Mouse (Mus musculus): Measurements from ENCODE around the gene Cep152. TPM values are rescaled to one million over a fixed set of nuclear protein-coding genes. Genes with fewer than 3 reads are reported as not detected.

Gene Cep152
- polyA plus RNA-seq, 1 experiment from 2014 or later = 6.4 TPM

DNA sequence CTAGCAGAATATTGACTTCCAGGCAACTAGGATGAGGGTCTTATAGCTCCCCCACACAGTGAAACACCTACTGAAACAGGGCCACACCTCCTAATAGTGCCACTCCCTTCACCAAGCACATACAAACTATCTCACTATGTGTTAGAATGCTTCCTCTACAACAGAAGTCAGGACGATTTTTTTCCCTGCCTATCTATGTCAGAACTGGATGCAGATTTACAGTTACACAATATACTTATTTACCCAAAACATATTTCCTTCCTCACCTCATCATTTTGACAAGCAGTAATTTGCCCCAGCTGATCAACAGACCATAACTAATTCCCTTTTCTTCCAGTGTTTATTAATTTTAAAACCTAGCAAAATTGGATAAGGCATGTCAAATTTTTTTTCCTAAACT lies 81.3 kb downstream of the Cep152 start:
- H3K36me3 ChIP-seq = no peaks in the 10 kb centered on the region
- H3K4me3 ChIP-seq = no peak overlapping the region
- no peaks in the 10 kb centered on the region for H3K9me3 ChIP-seq
- no peak for ATAC-seq (ENCODE audit: low FRiP score, low read depth)
- H3K9ac ChIP-seq = no peak overlapping the region
- no peaks in the 10 kb centered on the region for H3K27me3 ChIP-seq
- 52% methylated on average over 1 of the region's 1 CpGs for WGBS
- no peak overlapping the region for H3K4me2 ChIP-seq (replicated peaks)
- H3K4me1 ChIP-seq = peaks cover 4% of the 10 kb centered on the region; the same call in 1 of the 2 replicates
- H3K27ac ChIP-seq = no peak overlapping the region

DNA sequence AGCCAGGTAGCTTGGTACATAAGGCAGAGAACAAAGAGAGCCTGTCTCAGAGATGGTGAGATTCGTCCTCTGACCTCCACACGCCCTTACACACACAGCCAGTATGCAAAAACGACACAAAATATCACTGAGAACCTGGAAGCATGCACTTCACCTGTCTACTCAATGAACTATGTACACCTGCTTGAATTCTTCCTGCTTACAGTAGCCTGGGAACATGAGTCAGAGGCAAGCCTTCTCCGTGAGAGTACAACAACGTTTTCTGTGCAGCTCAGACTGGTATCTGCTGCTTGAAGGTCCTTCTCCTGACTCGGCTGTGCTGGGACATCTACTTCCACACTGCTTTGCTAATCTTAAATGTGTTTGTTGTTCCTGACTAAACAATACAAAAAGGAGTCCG lies 83.5 kb downstream of the Cep152 start:
- H3K4me1 ChIP-seq = no peaks in the 10 kb centered on the region
- H3K9me3 ChIP-seq = no peaks in the 10 kb centered on the region
- WGBS = 80% methylated on average over 7 of the region's 7 CpGs
- no peak overlapping the region for H3K4me3 ChIP-seq
- H3K36me3 ChIP-seq = no peaks in the 10 kb centered on the region
- no peak overlapping the region for H3K4me2 ChIP-seq (replicated peaks)
- no peaks in the 10 kb centered on the region for H3K27me3 ChIP-seq
- no peak for ATAC-seq (ENCODE audit: low FRiP score, low read depth)
- H3K9ac ChIP-seq = no peak overlapping the region
- no peak overlapping the region; the same call in 1 of the 2 replicates for H3K27ac ChIP-seq

- H3K27ac ChIP-seq = no peak overlapping the region
- WGBS = 78% methylated on average over 7 of the region's 7 CpGs
- H3K4me1 ChIP-seq = no peaks in the 10 kb centered on the region
- H3K9me3 ChIP-seq = no peaks in the 10 kb centered on the region
- H3K4me2 ChIP-seq (replicated peaks) = no peak overlapping the region
- no peak for ATAC-seq (ENCODE audit: low FRiP score, low read depth)
- no peaks in the 10 kb centered on the region for H3K36me3 ChIP-seq
- H3K4me3 ChIP-seq = no peak overlapping the region
- H3K9ac ChIP-seq = no peak overlapping the region
- H3K27me3 ChIP-seq = no peaks in the 10 kb centered on the region
These were observed 84.3 kb downstream of the Cep152 start for GRCm38 (mm10) chr2:125540579-125540978.

GRCm38 (mm10) chr2:125539640-125540039 lies 85.3 kb downstream of the Cep152 start:
- H3K9me3 ChIP-seq = no peaks in the 10 kb centered on the region
- H3K9ac ChIP-seq = no peak overlapping the region
- no peak overlapping the region for H3K27ac ChIP-seq
- no peak overlapping the region for H3K4me3 ChIP-seq
- H3K27me3 ChIP-seq = no peaks in the 10 kb centered on the region
- no peaks in the 10 kb centered on the region for H3K4me1 ChIP-seq
- ATAC-seq (ENCODE audit: low FRiP score, low read depth) = no peak
- WGBS = 85% methylated on average over 3 of the region's 3 CpGs
- H3K36me3 ChIP-seq = no peaks in the 10 kb centered on the region
- no peak overlapping the region for H3K4me2 ChIP-seq (replicated peaks)

DNA sequence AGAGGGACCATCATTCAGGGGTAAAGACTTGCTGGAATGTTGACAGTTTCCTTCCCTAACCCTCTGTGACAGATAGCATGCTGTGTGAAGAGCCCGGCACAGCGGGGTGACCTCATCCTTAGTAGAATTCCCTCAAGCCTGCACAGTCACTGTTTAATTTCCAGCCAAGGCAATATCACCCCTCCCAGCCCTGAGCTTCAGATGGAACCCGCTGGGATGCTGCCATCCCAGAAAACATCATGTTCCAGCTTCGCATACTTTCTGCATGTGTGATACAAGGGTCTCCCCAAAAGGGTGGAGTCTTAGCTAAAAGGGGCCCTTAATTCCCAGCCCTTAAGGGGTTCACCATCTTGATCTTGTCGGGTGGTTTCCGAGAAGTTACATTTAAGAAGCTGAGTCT lies 94.2 kb downstream of the Cep152 start:
- WGBS = 83% methylated on average over 6 of the region's 6 CpGs
- Histone ChIP-seq H3K4me3 (no peak overlapping the region), H3K27ac (no peak overlapping the region), H3K4me1 (no peaks in the 10 kb centered on the region), H3K36me3 (no peaks in the 10 kb centered on the region), H3K27me3 (no peaks in the 10 kb centered on the region), H3K9ac (no peak overlapping the region), H3K9me3 (no peaks in the 10 kb centered on the region), H3K4me2 (replicated peaks) (no peak overlapping the region)
- ATAC-seq (ENCODE audit: low FRiP score, low read depth) = no peak

DNA sequence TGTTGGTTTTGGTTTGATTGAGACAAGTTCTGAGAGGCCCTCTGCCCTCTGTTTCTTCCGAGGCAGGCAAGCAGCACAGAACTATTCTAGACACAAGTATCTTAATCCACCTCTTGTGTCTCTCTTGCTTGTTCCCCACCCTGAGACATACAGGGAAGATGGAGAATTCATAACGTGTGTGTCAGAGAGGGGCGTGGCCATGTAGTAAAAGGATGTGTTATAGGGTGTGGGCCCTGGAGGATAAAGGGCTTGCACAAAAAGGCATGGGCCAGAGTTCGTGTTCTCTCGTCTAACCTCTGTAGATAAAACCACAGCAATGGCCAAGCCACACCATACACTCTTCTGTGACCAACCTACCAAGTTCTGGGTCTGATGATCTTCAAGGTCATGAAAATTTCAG lies 98.3 kb downstream of the Cep152 start:
- no peaks in the 10 kb centered on the region for H3K9me3 ChIP-seq
- H3K9ac ChIP-seq = no peak overlapping the region
- H3K36me3 ChIP-seq = no peaks in the 10 kb centered on the region
- no peaks in the 10 kb centered on the region for H3K27me3 ChIP-seq
- H3K4me2 ChIP-seq (replicated peaks) = no peak overlapping the region
- WGBS = 80% methylated on average over 5 of the region's 5 CpGs
- H3K4me3 ChIP-seq = no peak overlapping the region
- ATAC-seq (ENCODE audit: low FRiP score, low read depth) = no peak
- no peaks in the 10 kb centered on the region for H3K4me1 ChIP-seq
- no peak overlapping the region for H3K27ac ChIP-seq

DNA sequence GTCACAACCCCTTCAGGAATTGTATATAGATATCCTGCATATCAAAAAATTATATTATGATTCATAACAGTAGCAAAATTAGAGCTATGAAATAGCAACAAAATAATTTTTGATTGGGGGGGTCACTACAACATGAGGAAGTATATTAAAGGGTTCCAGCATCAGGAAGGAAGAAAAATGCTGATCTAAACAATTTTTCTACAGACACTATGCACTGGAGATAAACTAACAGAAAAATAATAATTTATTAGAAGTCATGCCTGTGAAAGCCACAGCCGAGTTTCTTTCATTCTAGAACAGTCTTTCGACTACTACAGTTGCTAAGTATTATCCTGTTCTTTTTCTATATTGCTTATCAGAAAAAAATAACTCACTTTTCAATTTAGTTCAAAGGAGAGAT lies 99.4 kb downstream of the Cep152 start:
- no peak overlapping the region for H3K9ac ChIP-seq
- no peaks in the 10 kb centered on the region for H3K4me1 ChIP-seq
- ATAC-seq (ENCODE audit: low FRiP score, low read depth) = no peak
- no peak overlapping the region for H3K4me2 ChIP-seq (replicated peaks)
- 80% methylated on average over 2 of the region's 2 CpGs for WGBS
- H3K36me3 ChIP-seq = no peaks in the 10 kb centered on the region
- H3K27ac ChIP-seq = no peak overlapping the region
- no peaks in the 10 kb centered on the region for H3K9me3 ChIP-seq
- H3K4me3 ChIP-seq = no peak overlapping the region
- H3K27me3 ChIP-seq = no peaks in the 10 kb centered on the region

GRCm38 (mm10) chr2:125516594-125516993 lies 108.3 kb downstream of the Cep152 start:
- H3K27me3 ChIP-seq = no peaks in the 10 kb centered on the region
- WGBS = 6% methylated on average over 4 of the region's 4 CpGs
- no peak overlapping the region for H3K27ac ChIP-seq
- H3K4me1 ChIP-seq = peaks cover 4% of the 10 kb centered on the region
- no peak for ATAC-seq (ENCODE audit: low FRiP score, low read depth)
- H3K9me3 ChIP-seq = no peaks in the 10 kb centered on the region
- H3K36me3 ChIP-seq = no peaks in the 10 kb centered on the region
- H3K4me2 ChIP-seq (replicated peaks) = no peak overlapping the region
- H3K4me3 ChIP-seq = no peak overlapping the region
- no peak overlapping the region for H3K9ac ChIP-seq

GRCm38 (mm10) chr2:125515291-125516057 lies 109.4 kb downstream of the Cep152 start:
- 78% methylated on average over 12 of the region's 12 CpGs for WGBS
- Histone ChIP-seq H3K4me2 (replicated peaks) (no peak overlapping the region), H3K4me1 (peaks cover 4% of the 10 kb centered on the region), H3K9ac (no peak overlapping the region), H3K27me3 (no peaks in the 10 kb centered on the region), H3K36me3 (no peaks in the 10 kb centered on the region), H3K27ac (no peak overlapping the region), H3K9me3 (no peaks in the 10 kb centered on the region), H3K4me3 (no peak overlapping the region)
- ATAC-seq (ENCODE audit: low FRiP score, low read depth) = no peak

- peaks cover 4% of the 10 kb centered on the region for H3K4me1 ChIP-seq
- H3K36me3 ChIP-seq = no peaks in the 10 kb centered on the region
- H3K9ac ChIP-seq = no peak overlapping the region
- 0 out of 2 replicates have a peak, but pooled peaks cover 5% of the 10 kb centered on the region for H3K27me3 ChIP-seq
- no peak for ATAC-seq (ENCODE audit: low FRiP score, low read depth)
- no peaks in the 10 kb centered on the region for H3K9me3 ChIP-seq
- H3K4me3 ChIP-seq = no peak overlapping the region
- WGBS = 30% methylated on average over 3 of the region's 3 CpGs
- no peak overlapping the region for H3K4me2 ChIP-seq (replicated peaks)
- H3K27ac ChIP-seq = no peak overlapping the region
These were observed 110.5 kb downstream of the Cep152 start for GRCm38 (mm10) chr2:125514391-125514790.

Other genes with a start within 250 kb of the Cep152 start
- gene Gm9913, start 120.0 kb downstream of the Cep152 start, polyA plus RNA-seq (2015; fragmentation: Nextera tagmentation; extraction: Ambion mirVana) = 0.24 and 0.25 TPM in 2 replicates
- 17.9 and 18.6 TPM in 2 replicates for gene Fbn1, start 117.1 kb downstream of the Cep152 start, polyA plus RNA-seq (2015; fragmentation: Nextera tagmentation; extraction: Ambion mirVana)
- gene Eid1, start 48.0 kb upstream of the Cep152 start, polyA plus RNA-seq (2015; fragmentation: Nextera tagmentation; extraction: Ambion mirVana) = 243 and 263 TPM in 2 replicates
- gene Shc4, start 99.0 kb upstream of the Cep152 start, polyA plus RNA-seq (2015; fragmentation: Nextera tagmentation; extraction: Ambion mirVana) = 1.1 and 1.9 TPM in 2 replicates
- 20.7 and 21.8 TPM in 2 replicates for gene Secisbp2l, start 157.8 kb upstream of the Cep152 start, polyA plus RNA-seq (2015; fragmentation: Nextera tagmentation; extraction: Ambion mirVana)
- gene Galk2, start 234.0 kb upstream of the Cep152 start, polyA plus RNA-seq (2015; fragmentation: Nextera tagmentation; extraction: Ambion mirVana) = 43.7 and 44.8 TPM in 2 replicates
- 86.1 and 90.3 TPM in 2 replicates for gene Cops2, start 234.0 kb upstream of the Cep152 start, polyA plus RNA-seq (2015; fragmentation: Nextera tagmentation; extraction: Ambion mirVana)

Data from limb, embryonic 13.5 days (tissue).